Mouse (Mus musculus): ENCODE results near the gene Dpyd. TPM values are rescaled to one million over a fixed set of nuclear protein-coding genes. Genes with fewer than 3 reads are reported as not detected.

Gene Dpyd
- polyA plus RNA-seq, 1 experiment from 2014 or later: 3.6 TPM

DNA sequence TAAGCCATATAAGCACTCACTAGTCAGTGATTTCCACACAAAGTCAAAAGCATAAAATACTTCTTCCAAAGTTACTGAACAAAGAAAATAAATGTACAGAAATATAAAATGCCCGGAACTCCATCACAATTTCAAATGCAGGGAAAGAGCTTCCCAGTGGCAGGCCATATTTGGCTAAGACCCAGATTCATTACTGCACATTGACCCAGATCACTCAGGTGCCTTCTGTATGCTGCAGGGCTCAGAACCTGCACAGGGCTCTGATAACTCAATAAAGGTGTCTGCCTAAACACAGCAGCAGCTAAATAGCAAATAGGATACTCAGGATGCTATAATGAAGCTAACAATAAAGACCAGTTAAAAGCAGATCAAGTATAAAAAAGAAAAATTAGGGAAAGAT, 820.5 kb downstream of the Dpyd start:
- ATAC-seq (ENCODE audit: low FRiP score): no peak
- WGBS: 100% methylated on average over 1 of the region's 1 CpGs
- no peaks in the 10 kb centered on the region for H3K27me3 ChIP-seq (ENCODE audit: control insufficient read depth, insufficient read depth, low read length)

DNA sequence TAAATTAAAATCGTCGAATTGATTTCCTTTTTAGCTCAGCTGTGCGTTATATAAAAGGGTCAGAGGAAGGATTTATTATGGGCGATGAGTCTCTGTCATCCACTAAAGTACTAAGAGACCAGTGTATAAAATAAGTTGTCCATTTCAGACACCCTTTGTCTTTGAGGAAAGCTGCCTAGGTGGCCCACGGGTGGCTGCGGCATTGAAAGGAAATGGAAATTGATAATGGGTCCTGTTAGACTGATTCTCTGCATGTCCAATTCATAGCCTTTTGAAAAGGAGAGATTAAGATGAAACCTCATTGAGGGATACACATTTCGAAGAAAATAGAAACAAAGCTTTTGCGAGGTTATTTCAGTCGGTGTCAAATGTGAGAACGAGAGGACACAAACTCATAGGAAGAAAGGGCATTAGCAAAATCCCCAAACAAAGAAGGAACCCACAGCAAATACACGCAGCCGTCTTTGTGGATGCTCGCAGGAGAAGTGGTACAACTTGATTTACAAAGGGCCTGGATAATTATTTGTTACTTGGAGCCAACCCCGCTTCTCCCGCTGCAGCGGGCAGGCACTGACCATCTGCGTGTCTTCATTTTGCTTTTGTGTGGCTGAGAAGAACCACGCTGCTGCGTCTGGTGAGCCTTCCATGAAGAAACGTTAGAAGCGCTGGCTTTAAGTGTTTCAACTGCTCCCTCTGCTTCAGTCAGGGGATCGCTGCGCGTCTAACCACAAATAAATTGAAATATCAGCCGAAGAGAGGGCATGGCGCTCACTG, 825.6 kb downstream of the Dpyd start:
- no peak overlapping the region for H3K4me3 ChIP-seq (ENCODE audit: low read depth, low read length)

More for the DNA sequence above, 820.5 kb downstream of the Dpyd start:
- H3K9me3 ChIP-seq (ENCODE audit: control insufficient read depth, low read length): no peaks in the 10 kb centered on the region
- no peak overlapping the region for H3K27ac ChIP-seq (ENCODE audit: low read depth, low read length)
- H3K9ac ChIP-seq (ENCODE audit: low read depth, low read length): no peak overlapping the region
- no peaks in the 10 kb centered on the region for H3K4me1 ChIP-seq (replicated peaks; ENCODE audit: control insufficient read depth, insufficient read depth, low read length)
- H3K4me3 ChIP-seq (ENCODE audit: low read depth, low read length): no peak overlapping the region
- no peaks in the 10 kb centered on the region for H3K36me3 ChIP-seq (ENCODE audit: control insufficient read depth, insufficient read depth, low read length)
- H3K4me2 ChIP-seq (replicated peaks; ENCODE audit: low read depth, low read length): no peak overlapping the region
- DNase-seq (ENCODE audit: low spot score): no peak

DNA sequence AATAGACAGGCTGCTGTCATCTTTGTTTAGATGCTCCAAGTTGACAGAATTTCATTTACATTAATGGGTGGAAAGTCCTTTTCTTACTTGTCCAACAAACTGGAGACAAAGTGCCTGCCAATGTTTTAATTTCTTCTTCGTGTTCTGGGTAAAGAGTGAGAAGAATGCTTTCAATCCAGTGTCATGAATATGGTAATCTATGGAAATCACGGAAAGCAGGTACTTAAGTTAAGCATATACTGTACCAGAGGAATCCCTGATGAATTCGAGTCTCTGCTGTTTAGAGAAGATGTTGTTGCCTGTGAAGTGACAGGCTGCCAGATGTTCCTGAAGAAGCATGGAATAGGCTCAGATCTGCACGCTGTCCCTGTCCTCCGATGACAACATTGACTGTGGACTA, 835.3 kb downstream of the Dpyd start:
- Histone ChIP-seq H3K27me3 (ENCODE audit: control insufficient read depth, insufficient read depth, low read length) (no peaks in the 10 kb centered on the region), H3K4me1 (replicated peaks; ENCODE audit: control insufficient read depth, insufficient read depth, low read length) (no peaks in the 10 kb centered on the region), H3K4me3 (ENCODE audit: low read depth, low read length) (no peak overlapping the region), H3K36me3 (ENCODE audit: control insufficient read depth, insufficient read depth, low read length) (no peaks in the 10 kb centered on the region), H3K27ac (ENCODE audit: low read depth, low read length) (no peak overlapping the region), H3K9me3 (ENCODE audit: control insufficient read depth, low read length) (no peaks in the 10 kb centered on the region), H3K9ac (ENCODE audit: low read depth, low read length) (no peak overlapping the region), H3K4me2 (replicated peaks; ENCODE audit: low read depth, low read length) (no peak overlapping the region)
- ATAC-seq (ENCODE audit: low FRiP score) (no peak), DNase-seq (ENCODE audit: low spot score) (no peak)
- WGBS: 62% methylated on average over 5 of the region's 5 CpGs

More for the DNA sequence above, 825.6 kb downstream of the Dpyd start:
- Histone ChIP-seq H3K27ac (ENCODE audit: low read depth, low read length) (peak overlapping the region; percentile 76), H3K9ac (ENCODE audit: low read depth, low read length) (peak overlapping the region; percentile 49; the same call in 1 of the 2 replicates), H3K36me3 (ENCODE audit: control insufficient read depth, insufficient read depth, low read length) (no peaks in the 10 kb centered on the region), H3K9me3 (ENCODE audit: control insufficient read depth, low read length) (no peaks in the 10 kb centered on the region), H3K4me2 (replicated peaks; ENCODE audit: low read depth, low read length) (peak overlapping the region; percentile 32), H3K4me1 (replicated peaks; ENCODE audit: control insufficient read depth, insufficient read depth, low read length) (no peaks in the 10 kb centered on the region), H3K27me3 (ENCODE audit: control insufficient read depth, insufficient read depth, low read length) (no peaks in the 10 kb centered on the region)
- 50% methylated on average over 26 of the region's 26 CpGs for WGBS
- DNase-seq (ENCODE audit: low spot score) (peak; percentile 51), ATAC-seq (ENCODE audit: low FRiP score) (peak; percentile 70)

- no peak overlapping the region for H3K27ac ChIP-seq (ENCODE audit: low read depth, low read length)
- no peak overlapping the region for H3K4me3 ChIP-seq (ENCODE audit: low read depth, low read length)
- DNase-seq (ENCODE audit: low spot score) (no peak), ATAC-seq (ENCODE audit: low FRiP score) (no peak)
- 78% methylated on average over 7 of the region's 7 CpGs for WGBS
- no peaks in the 10 kb centered on the region for H3K27me3 ChIP-seq (ENCODE audit: control insufficient read depth, insufficient read depth, low read length)
- no peak overlapping the region for H3K9ac ChIP-seq (ENCODE audit: low read depth, low read length)
- no peak overlapping the region for H3K4me2 ChIP-seq (replicated peaks; ENCODE audit: low read depth, low read length)
- H3K4me1 ChIP-seq (replicated peaks; ENCODE audit: control insufficient read depth, insufficient read depth, low read length): no peaks in the 10 kb centered on the region
- H3K9me3 ChIP-seq (ENCODE audit: control insufficient read depth, low read length): no peaks in the 10 kb centered on the region
- H3K36me3 ChIP-seq (ENCODE audit: control insufficient read depth, insufficient read depth, low read length): no peaks in the 10 kb centered on the region
These were observed 841.2 kb downstream of the Dpyd start for GRCm38 (mm10) chr3:119402836-119403728.

- ATAC-seq (ENCODE audit: low FRiP score) (no peak), DNase-seq (ENCODE audit: low spot score) (no peak)
- Histone ChIP-seq H3K9me3 (ENCODE audit: control insufficient read depth, low read length) (no peaks in the 10 kb centered on the region), H3K4me1 (replicated peaks; ENCODE audit: control insufficient read depth, insufficient read depth, low read length) (no peaks in the 10 kb centered on the region), H3K9ac (ENCODE audit: low read depth, low read length) (no peak overlapping the region), H3K27me3 (ENCODE audit: control insufficient read depth, insufficient read depth, low read length) (no peaks in the 10 kb centered on the region), H3K27ac (ENCODE audit: low read depth, low read length) (no peak overlapping the region), H3K36me3 (ENCODE audit: control insufficient read depth, insufficient read depth, low read length) (no peaks in the 10 kb centered on the region), H3K4me2 (replicated peaks; ENCODE audit: low read depth, low read length) (no peak overlapping the region), H3K4me3 (ENCODE audit: low read depth, low read length) (no peak overlapping the region)
- WGBS: 89% methylated on average over 9 of the region's 9 CpGs
These were observed 857.3 kb downstream of the Dpyd start for GRCm38 (mm10) chr3:119419087-119419709.

DNA sequence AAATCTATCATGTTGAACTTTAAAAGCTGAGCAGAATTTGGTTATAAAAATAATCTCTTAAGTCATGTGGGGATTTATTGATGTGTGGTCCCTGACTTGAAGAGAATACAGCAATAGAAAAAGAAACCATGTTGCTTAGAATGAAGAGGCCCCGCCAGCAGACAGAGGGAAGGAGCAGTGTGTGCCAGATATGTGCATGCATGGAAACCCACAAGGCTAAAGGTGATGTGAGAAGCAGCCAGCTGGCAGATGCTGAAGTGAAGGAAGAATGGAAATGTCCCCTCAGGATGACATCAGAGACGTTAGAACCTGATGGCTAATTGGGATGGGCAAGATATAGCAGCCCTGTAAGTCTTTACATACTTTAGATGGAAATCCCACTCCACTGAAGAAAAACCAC, 857.8 kb downstream of the Dpyd start:
- DNase-seq (ENCODE audit: low spot score) (no peak), ATAC-seq (ENCODE audit: low FRiP score) (no peak)
- no peak overlapping the region for H3K9ac ChIP-seq (ENCODE audit: low read depth, low read length)
- 83% methylated on average over 2 of the region's 2 CpGs for WGBS
- no peaks in the 10 kb centered on the region for H3K9me3 ChIP-seq (ENCODE audit: control insufficient read depth, low read length)
- no peak overlapping the region for H3K4me3 ChIP-seq (ENCODE audit: low read depth, low read length)
- H3K4me1 ChIP-seq (replicated peaks; ENCODE audit: control insufficient read depth, insufficient read depth, low read length): no peaks in the 10 kb centered on the region
- H3K27ac ChIP-seq (ENCODE audit: low read depth, low read length): no peak overlapping the region
- H3K27me3 ChIP-seq (ENCODE audit: control insufficient read depth, insufficient read depth, low read length): no peaks in the 10 kb centered on the region
- H3K36me3 ChIP-seq (ENCODE audit: control insufficient read depth, insufficient read depth, low read length): no peaks in the 10 kb centered on the region
- no peak overlapping the region for H3K4me2 ChIP-seq (replicated peaks; ENCODE audit: low read depth, low read length)

- H3K4me2 ChIP-seq (replicated peaks; ENCODE audit: low read depth, low read length): no peak overlapping the region
- ATAC-seq (ENCODE audit: low FRiP score): no peak
- H3K4me3 ChIP-seq (ENCODE audit: low read depth, low read length): no peak overlapping the region
- H3K27me3 ChIP-seq (ENCODE audit: control insufficient read depth, insufficient read depth, low read length): no peaks in the 10 kb centered on the region
- H3K9me3 ChIP-seq (ENCODE audit: control insufficient read depth, low read length): no peaks in the 10 kb centered on the region
- DNase-seq (ENCODE audit: low spot score): no peak
- no peak overlapping the region for H3K9ac ChIP-seq (ENCODE audit: low read depth, low read length)
- WGBS: 84% methylated on average over 8 of the region's 8 CpGs
- no peak overlapping the region for H3K27ac ChIP-seq (ENCODE audit: low read depth, low read length)
- H3K36me3 ChIP-seq (ENCODE audit: control insufficient read depth, insufficient read depth, low read length): no peaks in the 10 kb centered on the region
- no peaks in the 10 kb centered on the region for H3K4me1 ChIP-seq (replicated peaks; ENCODE audit: control insufficient read depth, insufficient read depth, low read length)
These were observed 869.4 kb downstream of the Dpyd start for GRCm38 (mm10) chr3:119431339-119431738.

GRCm38 (mm10) chr3:119431757-119432156, 869.8 kb downstream of the Dpyd start:
- Histone ChIP-seq H3K27me3 (ENCODE audit: control insufficient read depth, insufficient read depth, low read length) (no peaks in the 10 kb centered on the region), H3K27ac (ENCODE audit: low read depth, low read length) (no peak overlapping the region), H3K9me3 (ENCODE audit: control insufficient read depth, low read length) (no peaks in the 10 kb centered on the region), H3K4me2 (replicated peaks; ENCODE audit: low read depth, low read length) (no peak overlapping the region), H3K9ac (ENCODE audit: low read depth, low read length) (no peak overlapping the region), H3K36me3 (ENCODE audit: control insufficient read depth, insufficient read depth, low read length) (no peaks in the 10 kb centered on the region), H3K4me3 (ENCODE audit: low read depth, low read length) (no peak overlapping the region), H3K4me1 (replicated peaks; ENCODE audit: control insufficient read depth, insufficient read depth, low read length) (no peaks in the 10 kb centered on the region)
- ATAC-seq (ENCODE audit: low FRiP score): no peak
- WGBS: 86% methylated on average over 7 of the region's 7 CpGs
- DNase-seq (ENCODE audit: low spot score): no peak

Data from hindbrain, embryonic 11.5 days (tissue).